Mouse (Mus musculus): Measurements from ENCODE around the gene Tgtp2.
"Not testable (repeated sequence)": the region's sequence is repeated elsewhere in the genome, so short reads cannot be mapped to it uniquely, and the experiment has no call there.

Tgtp2 gene

DNA sequence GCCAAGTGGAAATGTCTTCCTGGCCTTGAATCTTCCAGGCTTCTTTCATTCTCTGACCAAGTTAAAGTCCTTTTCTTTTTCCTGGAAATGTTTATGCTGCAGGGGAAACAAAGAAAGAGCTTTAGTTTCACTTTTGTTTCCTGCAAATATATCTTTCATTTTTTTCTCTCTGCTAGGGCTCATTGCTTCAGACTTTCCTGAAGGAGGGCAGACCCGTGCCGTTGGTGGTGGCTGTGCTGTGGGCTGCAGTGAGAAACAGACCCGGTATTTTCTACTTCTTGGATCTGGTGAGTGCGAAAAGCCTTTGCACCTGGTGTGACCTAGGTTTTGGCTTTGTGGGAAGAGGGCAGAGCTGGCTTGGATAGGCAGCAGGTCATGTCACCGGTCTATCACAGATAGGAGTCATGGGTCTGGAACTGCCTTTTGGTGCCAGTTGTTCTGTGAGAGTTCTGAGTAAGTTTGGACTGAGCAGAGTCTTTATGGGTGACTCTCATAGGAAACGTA, 22.9 kb upstream of the Tgtp2 start:
- in situ Hi-C loops (cut with MboI) = no loop called here

DNA sequence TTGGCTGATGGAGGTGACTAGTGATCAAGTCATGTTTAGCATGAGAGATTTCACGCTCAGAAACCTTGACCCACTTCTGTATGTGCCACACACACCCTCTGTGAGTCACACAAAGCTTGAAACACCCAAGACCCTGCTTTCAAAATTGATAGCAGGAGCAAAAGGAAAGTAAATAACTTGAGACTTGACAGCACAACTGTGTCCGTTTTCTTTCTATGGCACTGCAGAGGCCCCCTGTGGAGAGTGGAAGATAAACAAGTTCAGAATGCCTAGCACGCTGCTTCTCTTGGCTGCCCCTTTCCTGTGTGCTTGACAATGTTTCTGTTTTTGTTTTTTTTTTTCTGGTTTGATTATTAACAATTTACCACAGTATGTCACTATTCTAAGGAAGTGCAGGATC, 20.9 kb upstream of the Tgtp2 start:
- in situ Hi-C loops (cut with MboI) = no loop called here

DNA sequence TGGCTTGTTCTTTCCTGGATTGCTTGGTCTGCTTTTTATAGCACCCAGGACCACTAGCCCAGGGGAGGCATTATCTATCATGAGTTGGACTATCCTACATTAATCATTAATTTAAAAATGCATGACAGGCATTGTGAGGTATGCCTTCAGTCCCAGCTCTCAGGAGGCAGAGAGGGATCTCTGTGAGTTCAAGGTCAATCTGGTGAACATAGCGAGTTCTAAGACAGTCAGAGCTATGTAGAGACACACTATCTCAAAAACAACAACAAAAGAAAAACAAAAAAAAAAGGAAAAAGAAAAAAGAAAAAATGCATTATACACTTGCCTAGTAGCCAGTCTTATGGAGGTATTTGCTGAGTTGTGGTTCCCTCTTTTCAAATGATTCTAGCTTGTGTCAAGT, 20.4 kb upstream of the Tgtp2 start:
- in situ Hi-C loops (cut with MboI) = no loop called here

DNA sequence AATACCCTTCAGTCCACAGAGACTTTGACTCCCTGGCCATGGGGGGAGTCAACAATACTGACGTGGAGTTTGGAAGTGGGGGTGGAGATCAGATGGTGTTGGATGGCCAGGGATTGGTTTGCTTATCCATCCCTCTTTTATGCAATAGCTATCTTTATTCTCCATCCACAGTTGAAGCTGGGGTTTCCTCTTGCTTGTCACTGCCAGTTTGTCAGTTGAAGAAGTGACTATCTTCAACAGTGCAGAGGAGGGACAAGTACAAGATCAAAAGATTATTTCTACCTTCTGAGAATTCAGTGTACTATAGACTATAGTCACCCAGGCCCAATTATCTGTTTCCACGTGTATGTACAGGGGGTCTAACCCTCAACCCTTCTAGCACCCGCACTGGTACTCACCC, 19.8 kb upstream of the Tgtp2 start:
- in situ Hi-C loops (cut with MboI) = no loop called here

DNA sequence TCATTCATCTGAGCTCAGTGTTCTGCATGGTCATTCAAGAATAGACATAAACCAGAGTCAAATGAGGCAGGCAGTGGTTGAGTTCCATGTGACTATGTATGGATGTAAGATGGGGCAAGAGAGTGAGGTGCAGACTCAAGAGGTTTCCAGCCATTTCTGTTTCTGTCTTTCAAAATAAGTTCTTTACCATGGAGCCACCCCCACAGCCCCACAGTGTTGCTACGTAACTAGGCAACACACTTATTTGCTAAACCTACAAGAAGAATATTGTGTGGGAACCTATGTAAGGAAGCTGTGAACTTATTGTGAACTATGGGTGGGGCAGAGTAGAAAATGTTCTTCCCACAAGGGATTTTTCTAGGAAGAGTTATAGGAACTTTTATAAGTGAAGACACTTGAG, 19.1 kb upstream of the Tgtp2 start:
- in situ Hi-C loops (cut with MboI) = no loop called here

DNA sequence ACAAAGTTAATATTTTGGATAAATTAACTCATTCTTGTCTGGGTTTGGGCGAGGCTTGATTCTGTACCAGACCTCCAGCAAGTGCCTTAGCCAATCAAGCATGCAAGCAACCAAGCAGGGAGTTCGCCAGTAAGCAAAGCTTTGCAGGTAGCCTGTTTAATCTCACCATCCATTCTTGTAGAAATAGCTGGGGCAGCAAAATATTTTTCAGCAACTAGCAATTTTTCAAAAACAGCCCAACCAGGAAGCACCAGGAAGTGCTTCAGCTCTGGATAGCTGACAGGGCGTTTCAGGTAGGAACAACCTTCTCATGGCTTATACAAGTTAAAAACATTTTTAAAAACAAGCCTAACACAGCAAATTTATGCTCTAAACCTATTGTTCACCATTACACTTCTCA, 17.9 kb upstream of the Tgtp2 start:
- in situ Hi-C loops (cut with MboI) = no loop called here

DNA sequence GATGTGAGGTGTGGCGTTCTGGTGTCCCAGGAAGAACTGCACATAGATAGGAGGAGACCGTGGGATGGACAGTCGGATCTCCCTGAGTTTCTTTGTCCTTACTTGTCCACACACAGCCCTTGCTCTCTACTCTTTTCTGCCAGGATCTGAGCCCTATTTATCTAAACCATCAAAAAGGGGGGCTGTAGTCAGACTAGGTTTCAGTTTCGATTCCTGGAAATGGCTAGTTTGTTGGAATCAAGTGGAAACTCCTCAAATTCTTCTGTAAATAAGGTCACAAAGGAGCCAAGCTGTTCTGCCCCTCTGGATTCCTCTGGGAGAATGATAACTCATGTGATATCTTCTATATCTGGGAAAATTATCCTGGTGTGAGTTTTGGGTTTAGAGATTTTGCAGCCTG, 17.4 kb upstream of the Tgtp2 start:
- in situ Hi-C loops (cut with MboI) = no loop called here

DNA sequence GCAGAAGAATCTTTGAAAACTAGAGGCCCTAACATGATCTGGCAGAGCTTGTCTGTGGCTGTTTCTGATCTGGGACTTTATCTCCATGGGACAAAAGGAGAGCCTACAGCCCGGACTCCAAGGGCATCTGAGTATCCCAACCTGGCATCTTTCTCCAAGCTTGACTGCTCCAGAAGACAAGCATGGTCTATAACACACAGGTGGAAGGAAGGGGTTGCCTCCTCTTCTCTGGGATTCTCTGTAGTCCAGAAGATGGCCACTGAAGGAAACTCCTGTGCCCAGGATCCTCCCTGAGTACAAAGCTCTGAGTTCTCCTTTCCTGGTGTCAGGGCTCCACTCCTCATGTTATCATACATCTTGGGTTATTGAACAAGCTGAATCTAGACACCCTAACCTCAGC, 16.6 kb upstream of the Tgtp2 start:
- in situ Hi-C loops (cut with MboI) = no loop called here

DNA sequence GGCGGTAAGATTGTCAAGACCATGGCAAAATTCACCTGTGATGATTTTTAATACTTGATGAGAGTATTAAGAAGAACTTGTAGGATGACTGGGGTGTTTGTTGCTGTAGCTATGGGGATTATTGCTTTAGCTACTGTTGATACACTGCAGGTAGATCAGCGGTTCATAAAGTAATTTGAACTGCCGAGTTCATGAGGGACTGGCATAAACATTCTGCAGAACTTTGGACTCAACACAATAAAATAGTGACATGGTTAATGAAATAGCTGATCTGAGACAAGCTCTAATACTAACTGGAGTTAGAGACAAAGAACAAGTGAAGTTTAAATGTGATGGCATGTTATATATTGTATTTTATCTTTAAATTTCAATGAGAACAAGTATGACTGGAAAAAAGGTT, 14.7 kb upstream of the Tgtp2 start:
- in situ Hi-C loops (cut with MboI) = no loop called here

DNA sequence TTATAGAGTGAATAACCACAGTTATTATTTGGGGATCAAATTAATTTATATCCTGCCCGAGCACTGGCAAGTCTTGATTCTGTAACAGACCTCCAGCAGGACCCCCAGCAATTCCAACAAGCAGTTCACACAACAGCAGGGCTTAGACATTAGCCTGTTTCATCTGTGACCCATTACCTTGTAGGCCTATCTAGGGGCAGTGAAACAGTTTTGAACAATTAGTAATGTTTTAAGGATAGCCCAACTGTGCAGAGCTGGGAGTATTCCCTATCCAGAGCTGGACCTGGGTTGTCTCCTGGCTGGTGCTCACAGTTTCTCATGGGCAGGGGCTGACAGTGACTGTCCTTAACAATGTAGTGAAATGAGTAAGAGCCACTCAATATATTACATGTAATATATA, 13.0 kb upstream of the Tgtp2 start:
- in situ Hi-C loops (cut with MboI) = no loop called here

DNA sequence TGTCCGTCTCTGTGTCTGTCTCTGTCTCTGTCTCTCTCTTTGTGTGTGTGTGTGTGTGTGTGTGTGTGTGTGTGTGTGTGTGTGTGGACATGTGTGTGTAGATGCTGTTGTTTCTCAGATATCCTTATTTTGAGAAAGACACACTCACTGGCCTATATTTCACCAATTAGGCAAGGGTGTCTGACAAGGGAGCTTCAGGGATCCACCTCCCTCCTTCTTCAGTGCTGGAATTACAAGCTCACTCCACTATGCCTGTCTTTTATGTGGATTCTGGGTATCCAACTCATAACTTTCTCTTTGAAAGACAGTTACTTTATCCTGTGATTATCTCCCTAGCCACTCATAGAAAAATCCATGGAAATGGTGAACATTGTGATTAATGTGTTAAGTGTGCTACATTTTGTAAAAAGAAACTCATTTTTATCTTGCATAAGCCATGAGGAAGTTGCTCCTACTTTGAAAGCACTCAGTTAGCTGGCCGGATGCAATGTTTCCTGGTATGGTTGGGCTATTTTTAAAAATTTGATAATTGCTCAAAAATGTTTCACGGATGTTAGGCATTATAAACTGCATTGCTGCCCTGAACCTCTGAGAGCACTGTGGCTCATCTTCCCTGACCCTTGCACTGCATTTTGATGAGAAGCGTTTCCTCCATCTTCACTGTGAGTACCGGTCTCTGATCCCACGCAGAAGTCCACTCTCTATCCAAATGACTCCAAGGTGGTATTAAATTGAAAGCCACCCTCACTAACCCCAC, 12.2 kb upstream of the Tgtp2 start, which contains the start of gene Ifi47:
Ifi47 (plus strand) TSS at position 587 of the 757 bp plus-strand sequence.
- in situ Hi-C loops (cut with MboI) = not testable (repeated sequence)

DNA sequence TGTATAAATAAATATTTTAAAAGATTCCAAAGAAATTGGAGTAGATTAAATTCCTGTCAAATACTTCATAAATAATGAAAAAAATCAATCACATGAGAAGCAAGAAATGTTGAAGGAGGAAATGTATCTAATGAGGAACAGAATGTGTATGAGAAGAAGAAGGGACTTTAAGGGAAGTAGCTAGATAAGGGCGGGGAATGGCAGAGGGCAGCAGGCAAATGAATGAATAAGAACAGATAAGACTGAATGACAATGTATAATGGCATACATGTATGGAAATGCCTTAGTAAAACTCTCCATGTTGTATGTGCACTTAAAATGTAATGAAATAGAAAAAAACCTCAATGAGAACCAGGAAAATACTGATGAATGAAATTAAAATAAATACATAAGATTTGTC, 4.4 kb upstream of the Tgtp2 start:
- in situ Hi-C loops (cut with MboI) = no loop called here

DNA sequence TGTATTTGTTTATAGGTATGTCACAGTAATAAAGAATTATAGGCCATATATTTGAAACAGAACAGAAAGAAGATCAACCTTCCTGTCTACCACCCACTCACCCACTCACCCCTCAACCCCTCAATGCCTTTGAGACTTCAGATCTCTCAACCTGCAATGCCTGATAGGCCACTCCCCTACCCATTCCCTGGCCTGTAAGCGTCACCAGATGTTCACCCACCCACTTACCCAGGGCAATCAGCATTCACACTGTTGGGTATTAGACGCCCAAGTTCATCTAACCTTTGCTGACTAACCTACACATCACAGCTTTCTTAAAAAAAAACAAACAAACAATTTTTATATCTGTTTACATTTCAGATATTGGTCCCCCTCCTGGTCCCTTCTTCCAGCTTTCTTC, 2.1 kb downstream of the Tgtp2 start:
- in situ Hi-C loops (cut with MboI) = not testable (repeated sequence)

DNA sequence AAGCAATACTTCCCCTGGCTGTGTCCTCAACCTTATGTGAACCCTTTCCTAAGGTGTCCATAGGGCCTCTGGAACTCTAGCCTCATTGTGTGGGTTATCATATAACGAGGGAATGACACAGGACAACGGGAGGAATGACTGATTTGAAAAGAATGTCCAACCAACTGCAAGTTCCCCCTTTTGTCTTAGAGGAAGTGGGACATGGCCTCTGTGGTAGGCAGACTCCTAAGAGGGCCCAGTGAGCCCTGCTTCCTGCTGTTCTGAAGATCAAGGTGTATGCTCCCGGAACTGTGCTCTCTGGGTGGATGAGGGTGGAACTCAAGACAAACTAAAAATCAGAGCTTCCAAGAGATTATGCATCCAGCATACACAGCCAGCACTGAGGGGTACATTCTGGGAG, 3.9 kb downstream of the Tgtp2 start:
- in situ Hi-C loops (cut with MboI) = not testable (repeated sequence)

DNA sequence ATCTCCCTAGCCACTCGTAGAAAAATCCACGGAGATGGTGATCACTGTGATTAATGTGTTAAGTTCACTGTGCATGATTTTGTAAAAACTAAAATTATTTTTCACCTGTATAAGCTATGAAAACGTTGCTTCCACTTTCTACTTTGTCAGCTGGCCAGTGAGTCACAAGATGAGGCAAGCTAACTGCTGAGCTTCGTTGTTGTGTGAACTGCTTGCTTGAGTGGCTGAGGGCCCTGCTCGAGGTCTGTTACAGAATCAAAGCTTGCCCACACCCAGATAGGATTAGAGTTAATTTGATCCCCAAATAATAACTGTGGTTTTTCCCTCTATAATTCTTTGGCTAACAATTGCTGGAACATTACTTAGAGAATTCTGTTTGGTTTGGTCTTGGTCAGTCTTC, 12.1 kb downstream of the Tgtp2 start:
- in situ Hi-C loops (cut with MboI) = not testable (repeated sequence)

DNA sequence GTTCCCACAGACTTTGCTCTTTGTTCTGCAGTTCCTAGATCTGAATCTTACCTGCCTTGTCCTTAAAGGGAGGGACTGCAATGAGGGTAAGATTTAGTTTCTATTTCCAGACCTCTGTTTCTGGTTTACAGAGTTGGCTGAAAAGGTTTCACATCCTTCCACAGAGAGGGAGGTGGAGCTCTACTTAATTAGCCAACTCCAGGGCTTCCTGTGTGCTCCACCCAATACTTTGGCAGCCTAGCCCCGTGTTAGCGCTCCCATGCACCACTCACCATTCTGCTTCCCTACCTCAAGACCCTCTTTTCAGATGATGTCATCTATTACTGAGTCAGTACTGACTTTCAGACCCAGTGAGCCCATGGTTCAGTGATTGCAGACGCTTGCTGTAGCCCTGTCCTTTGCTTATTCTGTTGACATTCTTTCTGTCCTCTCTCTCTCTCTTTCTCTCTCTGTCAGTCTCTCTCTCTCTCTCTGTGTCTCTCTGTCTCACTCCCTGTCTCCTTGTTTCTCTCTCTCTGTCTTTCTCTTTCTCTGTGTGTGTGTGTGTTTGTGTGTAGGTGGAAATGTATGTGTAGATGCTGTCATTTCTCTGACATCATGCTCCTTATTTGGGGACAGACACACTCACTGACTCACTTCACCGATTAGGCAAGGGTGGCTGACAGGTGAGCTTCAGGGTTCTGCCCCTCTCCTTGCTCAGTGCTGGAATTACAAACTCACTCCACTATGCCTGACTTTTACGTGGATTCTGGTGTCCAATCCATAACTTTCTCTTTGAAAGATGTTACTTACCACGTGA, 12.7 kb downstream of the Tgtp2 start, which contains the start of gene 9930111J21Rik2:
9930111J21Rik2 (minus strand) TSS at position 150 of the 799 bp plus-strand sequence.
- in situ Hi-C loops (cut with MboI) = not testable (repeated sequence)

DNA sequence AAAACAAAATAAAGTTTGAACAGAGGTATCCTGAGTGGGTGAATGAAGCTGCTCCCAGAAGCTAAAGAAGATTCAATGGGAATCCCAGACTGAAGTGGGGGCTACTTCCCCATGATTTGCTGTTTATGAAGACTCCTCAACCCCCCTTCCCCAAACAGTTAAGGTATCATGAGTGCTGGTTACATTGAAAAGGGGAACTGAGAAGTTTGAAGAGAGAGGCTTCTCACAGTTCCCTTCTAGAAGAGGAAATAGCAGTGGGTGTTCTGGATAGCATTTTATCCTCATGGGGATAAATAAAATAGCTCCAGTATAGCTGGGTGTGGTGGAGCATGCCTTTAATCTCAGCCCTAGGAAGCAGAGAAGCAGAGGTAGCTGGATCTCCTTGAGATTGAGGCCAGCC, 13.9 kb downstream of the Tgtp2 start:
- in situ Hi-C loops (cut with MboI) = not testable (repeated sequence)

DNA sequence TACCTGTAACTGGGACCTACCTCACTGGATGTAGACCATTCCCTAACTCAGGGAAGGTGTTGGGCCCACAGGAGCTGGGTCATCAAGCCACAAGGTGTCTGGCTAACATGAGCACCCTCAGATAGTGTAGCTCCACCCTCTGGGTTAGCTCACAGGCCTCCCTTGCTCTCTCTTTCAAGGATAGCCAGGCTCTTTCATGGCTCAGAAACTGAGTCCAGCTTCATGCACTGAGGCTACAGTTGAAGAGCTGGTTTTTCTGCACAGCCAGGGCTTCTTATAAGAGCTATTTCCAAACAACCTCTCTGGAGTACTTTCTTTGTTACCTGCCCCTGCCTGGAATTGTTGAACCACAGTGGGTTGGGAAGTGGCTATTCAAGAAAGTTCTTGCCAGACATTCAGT, 51.9 kb downstream of the Tgtp2 start:
- in situ Hi-C loops (cut with MboI) = not testable (repeated sequence)

Measured in mature B cell (primary cell).